Mouse (Mus musculus): ENCODE results near the gene Adck2. TPM values are rescaled to one million over a fixed set of nuclear protein-coding genes. Genes with fewer than 3 reads are reported as not detected.

Gene Adck2
- total RNA-seq (2021): 10 to 100 TPM in 1 of 2 experiments, 1 to 10 TPM in 1; 6.2 to 12.5 TPM
- long read RNA-seq, experiment 1, transcript Adck2-204 (8 exons, 3,542 nt): major isoform, 7 of 9 reads
- long read RNA-seq, experiment 1, partial matches to known transcripts: 0 of 9 reads
- long read RNA-seq, experiment 1, other reads (novel, unspliced or antisense): 2 of 9 reads
- long read RNA-seq, experiment 2, transcript Adck2-204 (8 exons, 3,542 nt): major isoform, 5 of 7 reads
- long read RNA-seq, experiment 2, partial matches to known transcripts: 0 of 7 reads
- long read RNA-seq, experiment 2, other reads (novel, unspliced or antisense): 2 of 7 reads

GRCm38 (mm10) chr6:39573791-39574554, at the start of gene Adck2:
Gene Adck2, plus strand, starts transcription at chr6:39573873.
- peak; percentile 69 for DNase-seq

- no peak for DNase-seq
These were observed 46.9 kb upstream of the Adck2 start for GRCm38 (mm10) chr6:39526797-39527196.

GRCm38 (mm10) chr6:39527337-39527784, 46.3 kb upstream of the Adck2 start:
- DNase-seq: no peak

- no peak for DNase-seq
These were observed 45.9 kb upstream of the Adck2 start for GRCm38 (mm10) chr6:39527811-39528210.

GRCm38 (mm10) chr6:39528671-39529535, 44.8 kb upstream of the Adck2 start:
- DNase-seq: peak; percentile 77

- DNase-seq: no peak
These were observed 38.7 kb upstream of the Adck2 start for GRCm38 (mm10) chr6:39534944-39535343.

GRCm38 (mm10) chr6:39536621-39537020, 37.1 kb upstream of the Adck2 start:
- DNase-seq: no peak

GRCm38 (mm10) chr6:39537276-39537675, 36.4 kb upstream of the Adck2 start:
- no peak for DNase-seq

- no peak for DNase-seq
These were observed 35.4 kb upstream of the Adck2 start for GRCm38 (mm10) chr6:39538227-39538626.

- DNase-seq: peak; percentile 48
These were observed 34.0 kb upstream of the Adck2 start for GRCm38 (mm10) chr6:39539679-39540155.

GRCm38 (mm10) chr6:39540563-39540962, 33.1 kb upstream of the Adck2 start:
- no peak for DNase-seq

- peak; percentile 88 for DNase-seq
These were observed 30.8 kb upstream of the Adck2 start for GRCm38 (mm10) chr6:39542631-39543597.

GRCm38 (mm10) chr6:39543769-39544420, 29.8 kb upstream of the Adck2 start:
- no peak for DNase-seq

GRCm38 (mm10) chr6:39545474-39545873, 28.2 kb upstream of the Adck2 start:
- no peak for DNase-seq

GRCm38 (mm10) chr6:39548030-39548429, 25.6 kb upstream of the Adck2 start:
- DNase-seq: no peak

GRCm38 (mm10) chr6:39551981-39552636, 21.6 kb upstream of the Adck2 start:
- no peak for DNase-seq

- no peak for DNase-seq
These were observed 18.6 kb upstream of the Adck2 start for GRCm38 (mm10) chr6:39554888-39555647.

GRCm38 (mm10) chr6:39555648-39555945, 18.1 kb upstream of the Adck2 start:
- no peak for DNase-seq

- DNase-seq: peak; percentile 52
These were observed 16.6 kb upstream of the Adck2 start for GRCm38 (mm10) chr6:39556900-39557659.

All from gastrocnemius, postnatal 10 days (tissue).